Mouse (Mus musculus): ENCODE results near the gene Hoxc12. TPM values are rescaled to one million over a fixed set of nuclear protein-coding genes. Genes with fewer than 3 reads are reported as not detected.

Gene Hoxc12
- total and polyA plus RNA-seq, 3 experiments, result not detected

- Histone ChIP-seq H3K27ac (ENCODE audit: insufficient read depth, low read depth) (no peak overlapping the region), H3K79me2 (replicated peaks; ENCODE audit: control insufficient read depth, extremely low read depth, insufficient read depth, poor library complexity, severe bottlenecking) (no peaks in the 10 kb centered on the region), H3K9me3 (replicated peaks; ENCODE audit: low read length) (no peaks in the 10 kb centered on the region), H3K27me3 (replicated peaks) (peaks cover 76% of the 10 kb centered on the region), H3K4me1 (ENCODE audit: control insufficient read depth in 1 of 2, insufficient read depth in 2 of 2) (peaks cover 0 to 5% of the 10 kb centered on the region in 2 experiments; a peak in 3 of 4 replicates), H3K9ac (ENCODE audit: insufficient read depth, low read depth) (no peak overlapping the region), H3K36me3 (replicated peaks in 1 of 2; ENCODE audit: control insufficient read depth in 1 of 2, insufficient read depth in 1 of 2, low read length in 1 of 2) (no peaks in the 10 kb centered on the region), H3K4me2 (ENCODE audit: insufficient read depth, low read depth, poor library complexity, severe bottlenecking) (no peak overlapping the region), H3K4me3 (replicated peaks in 1 of 3; ENCODE audit: low read depth in 2 of 3, low read length in 2 of 3, poor library complexity in 1 of 3) (no peak overlapping the region)
- in situ Hi-C loops (cut with MboI; ENCODE audit: low pct_ligation_motif_present, low pct_unique_long_range_greater_than_20kb, low sequenced_read_pairs), result loop anchor here (10.0 kb wide), 1 partner anchor 330 kb away; the partner anchor contains the start of gene Gpr84
- dilution Hi-C loops (cut with MboI; ENCODE audit: extremely low pct_ligation_motif_present, extremely low pct_unique_long_range_greater_than_20kb, low sequenced_read_pairs), result no loop called here
- TF ChIP-seq POLR2A (IDR thresholded peaks at IDR 0.05; ENCODE audit: low read depth, low read length), result no peak
- TF ChIP-seq MAZ (IDR thresholded peaks at IDR 0.05; ENCODE audit: low read depth, low read length), result no peak
- no peak for TF ChIP-seq ZKSCAN1 (IDR thresholded peaks at IDR 0.05; ENCODE audit: borderline replicate concordance, low read depth, low read length)
- no peak for TF ChIP-seq RAD21 (IDR thresholded peaks at IDR 0.05; ENCODE audit: low read depth, low read length)
- TF ChIP-seq BHLHE40 (IDR thresholded peaks at IDR 0.05; ENCODE audit: low read depth, low read length), result no peak
- TF ChIP-seq NELFE (IDR thresholded peaks at IDR 0.05; ENCODE audit: low read depth, low read length), result no peak
- TF ChIP-seq MEF2A (IDR thresholded peaks at IDR 0.05; ENCODE audit: borderline replicate concordance, low read depth, low read length), result no peak
- no peak for TF ChIP-seq UBTF (IDR thresholded peaks at IDR 0.05; ENCODE audit: low read depth, low read length)
- no peak for TF ChIP-seq JUND (conservative IDR thresholded peaks at IDR 0.05; ENCODE audit: low read depth, low read length)
- no peak for TF ChIP-seq TCF12 (IDR thresholded peaks at IDR 0.05; ENCODE audit: low read depth, low read length)
- no peak for DNase-seq (ENCODE audit: extremely low read depth)
These were observed 48.0 kb downstream of the Hoxc12 start for GRCm38 (mm10) chr15:102984521-102984920.

DNA sequence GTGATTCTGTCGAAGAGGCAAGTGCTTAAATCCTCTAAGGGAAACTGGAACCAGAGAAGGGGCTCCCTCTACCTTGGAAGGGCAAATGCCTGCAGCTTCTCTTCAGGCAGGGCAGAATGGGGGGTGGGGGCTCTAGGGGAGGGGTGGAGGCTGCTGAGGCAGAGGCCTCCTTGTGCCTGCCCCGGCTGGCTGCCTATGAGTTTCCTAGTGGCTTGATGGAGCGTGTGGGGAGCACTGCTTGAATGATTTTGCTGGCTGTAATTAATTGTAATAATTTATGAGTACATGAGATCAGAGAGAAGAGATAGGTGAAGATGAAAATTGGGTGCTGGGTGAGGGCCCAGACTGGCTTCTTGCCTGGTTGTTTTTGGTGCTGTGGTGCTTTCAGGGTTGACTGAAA lies 48.4 kb downstream of the Hoxc12 start:
- dilution Hi-C loops (cut with MboI; ENCODE audit: extremely low pct_ligation_motif_present, extremely low pct_unique_long_range_greater_than_20kb, low sequenced_read_pairs) (no loop called here), in situ Hi-C loops (cut with MboI; ENCODE audit: low pct_ligation_motif_present, low pct_unique_long_range_greater_than_20kb, low sequenced_read_pairs) (loop anchor here (5.0 to 10.0 kb wide), 2 partner anchors 187 to 330 kb away; partner anchors contain the start of gene Gpr84)
- H3K9me3 ChIP-seq (replicated peaks; ENCODE audit: low read length), result no peaks in the 10 kb centered on the region
- H3K27ac ChIP-seq (ENCODE audit: insufficient read depth, low read depth), result no peak overlapping the region
- TF ChIP-seq MXI1 (IDR thresholded peaks at IDR 0.05; ENCODE audit: low read depth, low read length) (no peak), TBP (conservative IDR thresholded peaks at IDR 0.05; ENCODE audit: low read depth, low read length) (no peak), POLR2AphosphoS2 (IDR thresholded peaks at IDR 0.05; ENCODE audit: low read depth, low read length) (no peak), SIN3A (IDR thresholded peaks at IDR 0.05; ENCODE audit: low read length) (no peak), EP300 (IDR thresholded peaks at IDR 0.05; ENCODE audit: low read length) (no peak), RCOR1 (conservative IDR thresholded peaks at IDR 0.05; ENCODE audit: low read depth, low read length) (no peak), NRF1 (IDR thresholded peaks at IDR 0.05; ENCODE audit: low read depth, low read length) (no peak), ZMIZ1 (IDR thresholded peaks at IDR 0.05; ENCODE audit: low read depth, low read length) (no peak), JUN (IDR thresholded peaks at IDR 0.05; ENCODE audit: insufficient read depth, low read depth, low read length) (no peak), ELF1 (IDR thresholded peaks at IDR 0.05; ENCODE audit: low read depth, low read length) (no peak), IRF4 (IDR thresholded peaks at IDR 0.05; ENCODE audit: low read depth, low read length) (no peak), MAFK (IDR thresholded peaks at IDR 0.05; ENCODE audit: insufficient replicate concordance, low read length) (no peak), ZC3H11A (IDR thresholded peaks at IDR 0.05; ENCODE audit: low read depth, low read length) (no peak), USF2 (conservative IDR thresholded peaks at IDR 0.05; ENCODE audit: low read depth, low read length) (no peak), CHD1 (IDR thresholded peaks at IDR 0.05; ENCODE audit: low read depth, low read length) (no peak), MYC (IDR thresholded peaks at IDR 0.05; ENCODE audit: low read depth, low read length) (no peak), USF1 (IDR thresholded peaks at IDR 0.05; ENCODE audit: low read depth, low read length) (no peak), TCF12 (IDR thresholded peaks at IDR 0.05; ENCODE audit: low read depth, low read length) (no peak)
- H3K4me2 ChIP-seq (ENCODE audit: insufficient read depth, low read depth, poor library complexity, severe bottlenecking), result no peak overlapping the region
- no peaks in the 10 kb centered on the region for H3K36me3 ChIP-seq (replicated peaks in 1 of 2; ENCODE audit: control insufficient read depth in 1 of 2, insufficient read depth in 1 of 2, low read length in 1 of 2)
- H3K4me3 ChIP-seq (replicated peaks in 1 of 3; ENCODE audit: low read depth in 2 of 3, low read length in 2 of 3, poor library complexity in 1 of 3), result no peak overlapping the region
- H3K27me3 ChIP-seq (replicated peaks), result peaks cover 76% of the 10 kb centered on the region
- DNase-seq (ENCODE audit: extremely low read depth), result no peak
- H3K4me1 ChIP-seq (ENCODE audit: control insufficient read depth in 1 of 2, insufficient read depth in 2 of 2), result peaks cover 0 to 2% of the 10 kb centered on the region in 2 experiments; a peak in 2 of 4 replicates
- H3K9ac ChIP-seq (ENCODE audit: insufficient read depth, low read depth), result no peak overlapping the region
- no peaks in the 10 kb centered on the region for H3K79me2 ChIP-seq (replicated peaks; ENCODE audit: control insufficient read depth, extremely low read depth, insufficient read depth, poor library complexity, severe bottlenecking)
